Mouse (Mus musculus) midbrain, postnatal 0 days (tissue): Measurements from ENCODE around the gene Trp53tg5. TPM values are rescaled to one million over a fixed set of nuclear protein-coding genes. Genes with fewer than 3 reads are reported as not detected.

Experiments
- ATAC-seq: fragments of 200-750 bp; cut with Nextera tagmentation; 2 replicates; pipeline ENCODE4 v1.8.0; 2017; ENCODE audit warnings: moderate number of reproducible peaks, mild to moderate bottlenecking, moderate TSS enrichment, moderate library complexity; ENCODE audit not compliant: low FRiP score
- DNase-seq: peaks from one replicate; pipeline ENCODE4 v3.0.0-alpha.2; 2015; ENCODE audit warnings: low spot score
- H3K27ac ChIP-seq: fragments of 300-500 bp; sonication (generic); 2 replicates; pipeline ENCODE4 v1.5.1; 2014; ENCODE audit warnings: low read depth, mild to moderate bottlenecking, low read length, mixed read lengths
- H3K27me3 ChIP-seq: fragments of 300-500 bp; sonication (generic); 2 replicates; pipeline ENCODE4 v1.6.1; 2014; ENCODE audit warnings: low read length, control low read depth, mixed read lengths; ENCODE audit not compliant: insufficient read depth
- H3K36me3 ChIP-seq: fragments of 300-500 bp; sonication (generic); 2 replicates; pipeline ENCODE4 v1.6.1; 2014; ENCODE audit warnings: low read length, control low read depth, mixed read lengths; ENCODE audit not compliant: insufficient read depth
- H3K4me1 ChIP-seq: fragments of 300-500 bp; sonication (generic); 2 replicates; pipeline ENCODE4 v1.6.1; 2014; ENCODE audit warnings: mild to moderate bottlenecking, control low read depth, antibody characterized with exemption, low read length, mixed read lengths; ENCODE audit not compliant: insufficient read depth
- H3K4me2 ChIP-seq: fragments of 300-500 bp; sonication (generic); 2 replicates; pipeline ENCODE4 v1.6.1; 2014; ENCODE audit warnings: low read depth, mild to moderate bottlenecking, low read length, mixed read lengths; ENCODE audit not compliant: poor library complexity, severe bottlenecking
- H3K4me3 ChIP-seq: fragments of 300-500 bp; sonication (generic); 2 replicates; pipeline ENCODE4 v1.5.1; 2014; ENCODE audit warnings: low read depth, mild to moderate bottlenecking, low read length, moderate library complexity
- H3K9ac ChIP-seq: fragments of 300-500 bp; sonication (generic); replicated peaks from 2 replicates; pipeline ENCODE4 v1.6.1; 2014; ENCODE audit warnings: mild to moderate bottlenecking, low read length, moderate library complexity, mixed read lengths; ENCODE audit not compliant: poor library complexity, severe bottlenecking
- H3K9me3 ChIP-seq: fragments of 300-500 bp; sonication (generic); 2 replicates; pipeline ENCODE4 v1.6.1; 2016; ENCODE audit warnings: low read length, control low read depth
- CTCF ChIP-seq: IDR thresholded peaks from 2 replicates; pipeline ENCODE4 v1.5.1; 2016; ENCODE audit warnings: antibody characterized with exemption, mild to moderate bottlenecking
- WGBS: fragments of 180-500 bp; shearing (Covaris S2); extraction: QIAGEN DNeasy Blood & Tissue Kit; methylation state at CpG from one replicate; pipeline ENCODE4 v1.1.7; 2014; 5-methylcytosine and 5-hydroxymethylcytosine counted together
- polyA plus RNA-seq: library from polyadenylated mRNA; unstranded; fragments of >200 nt; fragmentation: Nextera tagmentation; extraction: Ambion mirVana; gene quantifications from 2 replicates; pipeline ENCODE4 v1.2.1, GENCODE M21; 2015
- total RNA-seq: library from RNA; depleted of rRNA; stranded (reverse); fragments of >200 nt; gene quantifications from 2 replicates; pipeline ENCODE4 v1.2.3, GENCODE M21; 2014

Gene Trp53tg5
- total and polyA plus RNA-seq, 2 experiments from 2014 or later, result not detected

GRCm38 (mm10) chr2:164440314-164440713 is 33.2 kb downstream of the Trp53tg5 start:
- no peak for ATAC-seq
- Histone ChIP-seq H3K4me2 (no peak overlapping the region), H3K27ac (no peak overlapping the region), H3K9me3 (no peaks in the 10 kb centered on the region), H3K9ac (no peak overlapping the region), H3K4me3 (no peak overlapping the region), H3K27me3 (peaks cover 14% of the 10 kb centered on the region; the same call in 1 of the 2 replicates), H3K36me3 (no peaks in the 10 kb centered on the region), H3K4me1 (peaks cover 9% of the 10 kb centered on the region; the same call in 1 of the 2 replicates)
- TF ChIP-seq CTCF, result no peak
- 89% methylated on average over 5 of the region's 5 CpGs for WGBS
- no peak for DNase-seq

- Histone ChIP-seq H3K4me1 (peaks cover 9% of the 10 kb centered on the region; the same call in 1 of the 2 replicates), H3K27me3 (peaks cover 14% of the 10 kb centered on the region; the same call in 1 of the 2 replicates), H3K9ac (no peak overlapping the region), H3K27ac (no peak overlapping the region), H3K36me3 (no peaks in the 10 kb centered on the region), H3K4me2 (no peak overlapping the region), H3K9me3 (no peaks in the 10 kb centered on the region), H3K4me3 (no peak overlapping the region)
- ATAC-seq, result no peak
- no peak for TF ChIP-seq CTCF
- no peak for DNase-seq
- WGBS, result 64% methylated on average over 3 of the region's 3 CpGs
Measured at GRCm38 (mm10) chr2:164439001-164439421, 34.5 kb downstream of the Trp53tg5 start.

GRCm38 (mm10) chr2:164438257-164438656 is 35.3 kb downstream of the Trp53tg5 start:
- WGBS, result 71% methylated on average over 8 of the region's 8 CpGs
- TF ChIP-seq CTCF, result no peak
- no peak for ATAC-seq
- Histone ChIP-seq H3K4me2 (no peak overlapping the region), H3K9me3 (no peaks in the 10 kb centered on the region), H3K4me3 (no peak overlapping the region), H3K9ac (no peak overlapping the region), H3K27me3 (peaks cover 14% of the 10 kb centered on the region; the same call in 1 of the 2 replicates), H3K36me3 (no peaks in the 10 kb centered on the region), H3K27ac (no peak overlapping the region), H3K4me1 (peaks cover 9% of the 10 kb centered on the region; the same call in 1 of the 2 replicates)
- DNase-seq, result no peak

- no peak overlapping the region for H3K27ac ChIP-seq
- no peaks in the 10 kb centered on the region for H3K9me3 ChIP-seq
- H3K27me3 ChIP-seq, result peaks cover 14% of the 10 kb centered on the region; the same call in 1 of the 2 replicates
- WGBS, result 85% methylated on average over 6 of the region's 6 CpGs
- H3K4me3 ChIP-seq, result no peak overlapping the region
- ATAC-seq, result no peak
- TF ChIP-seq CTCF, result no peak
- no peak overlapping the region for H3K4me2 ChIP-seq
- DNase-seq, result no peak
- no peak overlapping the region for H3K9ac ChIP-seq
- no peaks in the 10 kb centered on the region for H3K36me3 ChIP-seq
- H3K4me1 ChIP-seq, result peaks cover 8% of the 10 kb centered on the region; the same call in 1 of the 2 replicates
Measured at GRCm38 (mm10) chr2:164437710-164438109, 35.8 kb downstream of the Trp53tg5 start.

GRCm38 (mm10) chr2:164436961-164437360 is 36.6 kb downstream of the Trp53tg5 start:
- no peak overlapping the region for H3K9ac ChIP-seq
- H3K27me3 ChIP-seq, result peaks cover 9% of the 10 kb centered on the region; the same call in 1 of the 2 replicates
- H3K9me3 ChIP-seq, result no peaks in the 10 kb centered on the region
- no peak overlapping the region for H3K4me3 ChIP-seq
- no peak for DNase-seq
- WGBS, result 49% methylated on average over 3 of the region's 3 CpGs
- H3K4me2 ChIP-seq, result no peak overlapping the region
- no peaks in the 10 kb centered on the region for H3K36me3 ChIP-seq
- TF ChIP-seq CTCF, result no peak
- 0 out of 2 replicates have a peak, but pooled peaks cover 3% of the 10 kb centered on the region for H3K4me1 ChIP-seq
- H3K27ac ChIP-seq, result peak overlapping the region; percentile 32; the same call in 1 of the 2 replicates
- ATAC-seq, result no peak

- H3K9me3 ChIP-seq, result no peaks in the 10 kb centered on the region
- ATAC-seq (no peak), DNase-seq (no peak)
- H3K4me2 ChIP-seq, result no peak overlapping the region
- no peak for TF ChIP-seq CTCF
- no peak overlapping the region for H3K4me3 ChIP-seq
- WGBS, result 26% methylated on average over 8 of the region's 8 CpGs
- 0 out of 2 replicates have a peak, but pooled peaks cover 3% of the 10 kb centered on the region for H3K4me1 ChIP-seq
- no peak overlapping the region for H3K9ac ChIP-seq
- no peaks in the 10 kb centered on the region for H3K36me3 ChIP-seq
- peak overlapping the region; percentile 32; the same call in 1 of the 2 replicates for H3K27ac ChIP-seq
- H3K27me3 ChIP-seq, result peaks cover 5% of the 10 kb centered on the region; the same call in 1 of the 2 replicates
Measured at GRCm38 (mm10) chr2:164436215-164436913, 37.2 kb downstream of the Trp53tg5 start.
